Mouse (Mus musculus): ENCODE results near the gene Nphp4.

Nphp4 gene

DNA sequence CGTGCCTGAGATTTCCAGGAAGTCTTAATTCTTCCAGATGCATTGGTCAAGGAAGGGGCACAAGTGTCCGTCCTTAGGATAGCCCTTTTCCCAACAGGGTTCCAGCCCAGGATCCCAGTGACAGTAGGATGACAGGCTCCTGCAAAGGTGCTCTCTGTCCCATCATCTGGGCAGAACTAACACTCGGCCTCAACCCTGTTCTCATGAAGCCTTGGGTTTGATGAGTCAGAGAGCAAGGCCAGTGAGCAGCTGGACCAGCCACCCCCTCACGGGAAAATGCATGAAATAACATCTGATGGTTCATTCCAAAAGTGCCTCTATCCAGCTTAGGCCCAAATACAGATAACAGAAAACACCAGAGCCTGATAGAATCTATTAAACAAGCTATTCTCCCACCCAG is 103.5 kb downstream of the Nphp4 start:
- no peaks in the 10 kb centered on the region for H3K9me3 ChIP-seq (ENCODE audit: low read length)
- 0 out of 2 replicates have a peak, but pooled peaks cover 3% of the 10 kb centered on the region for H3K27me3 ChIP-seq (ENCODE audit: insufficient read depth, low read length)
- no peak for TF ChIP-seq NANOG (IDR thresholded peaks at IDR 0.05; ENCODE audit: borderline replicate concordance, low read length)
- TF ChIP-seq POU5F1 (IDR thresholded peaks at IDR 0.05; ENCODE audit: borderline replicate concordance, low read length): no peak
- TF ChIP-seq CTCF (conservative IDR thresholded peaks at IDR 0.05; ENCODE audit: low read length): no peak
- no peaks in the 10 kb centered on the region for H3K36me3 ChIP-seq (ENCODE audit: insufficient read depth, low read length)
- H3K4me1 ChIP-seq (replicated peaks; ENCODE audit: low read depth, low read length): peaks cover 32% of the 10 kb centered on the region
- H3K4me3 ChIP-seq (replicated peaks; ENCODE audit: low read length): no peak overlapping the region

DNA sequence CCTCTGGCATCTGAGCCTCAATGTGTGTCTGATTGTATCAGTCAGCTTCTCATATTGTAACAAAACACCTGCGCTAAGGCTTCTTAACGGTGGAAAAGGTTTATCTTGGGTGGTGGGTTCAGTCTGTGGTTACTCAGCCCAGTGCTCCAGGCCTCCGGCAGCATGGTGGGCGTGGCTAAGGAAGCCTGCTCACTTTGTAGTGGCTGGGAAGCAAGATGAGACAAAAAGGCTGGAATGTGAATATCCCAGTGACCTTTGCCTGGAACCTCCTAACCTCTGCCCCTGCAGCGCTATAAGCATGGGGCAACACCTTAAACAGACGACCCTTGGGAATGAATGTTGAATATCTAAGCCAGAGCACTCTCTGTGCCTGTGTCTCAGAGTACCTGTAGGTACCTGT is 105.7 kb downstream of the Nphp4 start:
- peaks cover 38% of the 10 kb centered on the region for H3K4me1 ChIP-seq (replicated peaks; ENCODE audit: low read depth, low read length)
- no peaks in the 10 kb centered on the region for H3K36me3 ChIP-seq (ENCODE audit: insufficient read depth, low read length)
- H3K4me3 ChIP-seq (replicated peaks; ENCODE audit: low read length): no peak overlapping the region
- TF ChIP-seq CTCF (conservative IDR thresholded peaks at IDR 0.05; ENCODE audit: low read length) (no peak), POU5F1 (IDR thresholded peaks at IDR 0.05; ENCODE audit: borderline replicate concordance, low read length) (no peak), NANOG (IDR thresholded peaks at IDR 0.05; ENCODE audit: borderline replicate concordance, low read length) (no peak)
- H3K27me3 ChIP-seq (ENCODE audit: insufficient read depth, low read length): no peaks in the 10 kb centered on the region
- no peaks in the 10 kb centered on the region for H3K9me3 ChIP-seq (ENCODE audit: low read length)

DNA sequence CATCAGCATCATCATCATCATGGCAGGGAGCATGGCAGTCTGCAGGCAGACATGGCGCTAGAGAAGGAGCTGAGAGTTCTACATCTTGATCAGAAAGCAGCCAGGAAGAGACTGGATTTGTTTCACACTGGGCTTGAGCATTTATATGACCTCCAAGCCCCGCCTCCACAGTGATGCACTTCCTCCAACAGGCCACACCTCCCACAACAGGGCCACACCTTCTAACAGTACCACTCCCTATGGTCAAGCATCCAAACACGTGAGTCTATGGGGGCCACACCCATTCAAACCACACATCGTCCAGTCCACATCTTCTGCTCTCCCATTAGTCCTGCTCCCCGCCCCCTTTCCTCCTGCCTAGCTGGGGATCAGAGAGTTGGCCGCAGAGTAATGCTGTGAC is 107.1 kb downstream of the Nphp4 start:
- Histone ChIP-seq H3K4me3 (replicated peaks; ENCODE audit: low read length) (peak overlapping the region; percentile 32; the same call in 1 of the 2 replicates), H3K4me1 (replicated peaks; ENCODE audit: low read depth, low read length) (peaks cover 38% of the 10 kb centered on the region), H3K36me3 (ENCODE audit: insufficient read depth, low read length) (no peaks in the 10 kb centered on the region), H3K9me3 (ENCODE audit: low read length) (no peaks in the 10 kb centered on the region), H3K27me3 (ENCODE audit: insufficient read depth, low read length) (no peaks in the 10 kb centered on the region)
- no peak for TF ChIP-seq NANOG (IDR thresholded peaks at IDR 0.05; ENCODE audit: borderline replicate concordance, low read length)

DNA sequence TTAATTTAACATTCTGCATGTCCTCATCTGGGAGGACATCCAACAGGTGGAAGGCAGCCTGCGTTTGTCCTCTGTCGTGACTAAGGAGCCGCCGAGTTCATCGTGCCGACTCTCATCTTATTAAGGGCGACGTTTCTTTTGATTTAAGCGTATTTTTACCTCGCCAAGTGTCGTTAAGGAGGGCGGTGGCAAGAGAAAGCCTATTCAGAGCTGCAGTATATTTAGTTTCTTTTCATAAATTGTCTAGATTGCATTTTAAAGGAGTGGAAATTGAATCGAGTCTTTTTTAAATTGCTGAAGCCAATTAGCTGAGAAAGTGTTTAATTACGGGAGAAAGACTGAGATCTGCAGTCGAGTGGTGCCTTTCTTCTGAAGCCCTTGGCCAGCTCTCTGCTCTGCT is 109.0 kb downstream of the Nphp4 start:
- Histone ChIP-seq H3K27me3 (ENCODE audit: insufficient read depth, low read length) (no peaks in the 10 kb centered on the region), H3K4me1 (replicated peaks; ENCODE audit: low read depth, low read length) (peaks cover 38% of the 10 kb centered on the region), H3K4me3 (replicated peaks; ENCODE audit: low read length) (no peak overlapping the region), H3K36me3 (ENCODE audit: insufficient read depth, low read length) (no peaks in the 10 kb centered on the region), H3K9me3 (ENCODE audit: low read length) (no peaks in the 10 kb centered on the region)
- no peak for TF ChIP-seq NANOG (IDR thresholded peaks at IDR 0.05; ENCODE audit: borderline replicate concordance, low read length)

DNA sequence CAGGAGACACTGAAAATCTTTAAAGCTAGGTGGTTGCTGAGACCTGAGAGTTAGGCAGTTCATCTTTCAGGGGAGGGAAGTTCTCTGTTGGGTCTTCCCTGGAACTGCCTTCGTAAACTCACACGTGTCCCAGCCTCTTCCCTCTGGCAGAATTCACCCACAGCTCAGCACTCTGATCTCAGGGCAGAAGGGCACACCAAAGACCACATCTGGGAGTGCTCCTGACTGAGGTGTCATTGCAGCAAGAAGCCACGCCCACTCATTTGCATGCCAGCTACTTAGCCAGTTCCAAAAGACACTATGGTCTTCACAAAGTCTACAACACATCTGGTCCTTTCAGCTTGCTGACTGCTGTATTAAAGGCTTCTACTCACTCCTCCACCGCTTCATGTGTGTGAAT is 109.7 kb downstream of the Nphp4 start:
- Histone ChIP-seq H3K4me1 (replicated peaks; ENCODE audit: low read depth, low read length) (peaks cover 36% of the 10 kb centered on the region), H3K36me3 (ENCODE audit: insufficient read depth, low read length) (no peaks in the 10 kb centered on the region), H3K9me3 (ENCODE audit: low read length) (no peaks in the 10 kb centered on the region), H3K27me3 (ENCODE audit: insufficient read depth, low read length) (no peaks in the 10 kb centered on the region), H3K4me3 (replicated peaks; ENCODE audit: low read length) (no peak overlapping the region)
- TF ChIP-seq CTCF (conservative IDR thresholded peaks at IDR 0.05; ENCODE audit: low read length): no peak
- TF ChIP-seq NANOG (IDR thresholded peaks at IDR 0.05; ENCODE audit: borderline replicate concordance, low read length): no peak
- no peak for TF ChIP-seq POU5F1 (IDR thresholded peaks at IDR 0.05; ENCODE audit: borderline replicate concordance, low read length)

DNA sequence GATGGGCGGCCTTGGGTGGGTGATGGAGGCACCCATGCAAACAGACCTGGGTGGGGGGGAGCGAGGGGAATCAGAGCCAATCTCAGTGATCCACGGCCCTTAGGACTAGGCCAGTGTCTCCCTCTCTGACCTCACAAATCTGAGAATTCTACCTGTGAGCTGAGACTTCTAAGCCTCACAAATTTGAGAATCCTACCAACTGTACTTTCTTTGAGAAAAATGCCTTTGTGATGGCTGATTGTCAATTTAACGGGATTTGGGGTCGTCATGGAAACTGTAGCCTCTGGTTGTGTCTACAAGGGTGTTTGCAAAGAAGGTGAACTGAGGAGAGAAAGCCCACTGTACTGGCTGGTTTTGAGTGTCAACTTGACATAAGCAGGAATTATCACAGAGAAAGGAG is 127.8 kb downstream of the Nphp4 start:
- H3K9me3 ChIP-seq (ENCODE audit: low read length): no peaks in the 10 kb centered on the region
- no peak for TF ChIP-seq POU5F1 (IDR thresholded peaks at IDR 0.05; ENCODE audit: borderline replicate concordance, low read length)
- no peak for TF ChIP-seq CTCF (conservative IDR thresholded peaks at IDR 0.05; ENCODE audit: low read length)
- TF ChIP-seq NANOG (IDR thresholded peaks at IDR 0.05; ENCODE audit: borderline replicate concordance, low read length): no peak
- peaks cover 12% of the 10 kb centered on the region for H3K27me3 ChIP-seq (ENCODE audit: insufficient read depth, low read length)

DNA sequence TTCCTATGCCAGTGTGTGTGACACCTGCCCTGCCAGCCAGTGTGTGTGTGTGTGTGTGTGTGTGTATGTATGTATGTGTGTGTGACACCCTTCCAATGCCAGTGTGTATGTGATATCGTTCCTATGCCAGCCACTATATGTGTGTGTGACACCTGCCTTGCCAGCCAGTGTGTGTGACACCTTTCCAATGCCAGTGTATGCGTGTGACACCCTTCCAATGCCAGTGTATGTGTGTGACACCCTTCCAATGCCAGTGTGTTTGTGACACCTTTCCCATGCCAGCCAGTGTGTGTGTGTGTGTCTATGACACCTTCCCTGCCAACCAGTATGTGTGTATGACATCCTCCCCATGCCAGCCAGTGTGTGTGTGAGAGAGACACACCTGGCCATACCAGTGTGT is 132.7 kb downstream of the Nphp4 start:
- no peak for TF ChIP-seq NANOG (IDR thresholded peaks at IDR 0.05; ENCODE audit: borderline replicate concordance, low read length)
- no peak for TF ChIP-seq POU5F1 (IDR thresholded peaks at IDR 0.05; ENCODE audit: borderline replicate concordance, low read length)
- TF ChIP-seq CTCF (conservative IDR thresholded peaks at IDR 0.05; ENCODE audit: low read length): no peak
- Histone ChIP-seq H3K27me3 (ENCODE audit: insufficient read depth, low read length) (peaks cover 9% of the 10 kb centered on the region), H3K4me3 (replicated peaks; ENCODE audit: low read length) (no peak overlapping the region), H3K36me3 (ENCODE audit: insufficient read depth, low read length) (no peaks in the 10 kb centered on the region), H3K4me1 (replicated peaks; ENCODE audit: low read depth, low read length) (no peaks in the 10 kb centered on the region), H3K9me3 (ENCODE audit: low read length) (no peaks in the 10 kb centered on the region)

More for the DNA sequence above, 127.8 kb downstream of the Nphp4 start:
- Histone ChIP-seq H3K4me1 (replicated peaks; ENCODE audit: low read depth, low read length) (no peaks in the 10 kb centered on the region), H3K4me3 (replicated peaks; ENCODE audit: low read length) (no peak overlapping the region), H3K36me3 (ENCODE audit: insufficient read depth, low read length) (no peaks in the 10 kb centered on the region)

DNA sequence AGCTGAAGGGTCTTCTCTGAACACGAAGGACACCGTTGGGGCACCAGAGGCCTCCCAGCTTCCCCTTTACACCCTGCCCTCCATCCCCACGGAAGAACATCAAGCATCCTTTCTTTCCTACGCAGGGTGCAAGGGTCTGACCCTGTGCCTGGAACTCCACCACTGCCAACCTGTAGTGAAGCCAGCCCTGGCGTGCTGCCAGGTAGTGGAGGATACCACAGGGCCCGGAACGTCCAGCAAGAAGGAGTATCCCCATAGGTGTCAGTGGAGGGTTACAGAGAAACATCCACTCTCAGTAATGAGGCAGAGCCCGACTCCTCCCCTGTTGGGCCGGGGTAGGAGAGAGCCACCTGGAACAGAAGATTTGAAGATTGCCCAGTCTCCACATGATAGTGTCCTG is 133.5 kb downstream of the Nphp4 start:
- Histone ChIP-seq H3K36me3 (ENCODE audit: insufficient read depth, low read length) (no peaks in the 10 kb centered on the region), H3K4me1 (replicated peaks; ENCODE audit: low read depth, low read length) (no peaks in the 10 kb centered on the region), H3K4me3 (replicated peaks; ENCODE audit: low read length) (no peak overlapping the region), H3K27me3 (ENCODE audit: insufficient read depth, low read length) (peaks cover 9% of the 10 kb centered on the region), H3K9me3 (ENCODE audit: low read length) (no peaks in the 10 kb centered on the region)
- TF ChIP-seq CTCF (conservative IDR thresholded peaks at IDR 0.05; ENCODE audit: low read length) (no peak), POU5F1 (IDR thresholded peaks at IDR 0.05; ENCODE audit: borderline replicate concordance, low read length) (no peak), NANOG (IDR thresholded peaks at IDR 0.05; ENCODE audit: borderline replicate concordance, low read length) (no peak)

All from E14TG2a.4 (cell line).